Mouse (Mus musculus): ENCODE measurements around the gene Trim44. TPM values are rescaled to one million over a fixed set of nuclear protein-coding genes. Genes with fewer than 3 reads are reported as not detected.

The Trim44 gene
- polyA plus RNA-seq, 1 experiment from 2014 or later: 25.3 TPM

DNA sequence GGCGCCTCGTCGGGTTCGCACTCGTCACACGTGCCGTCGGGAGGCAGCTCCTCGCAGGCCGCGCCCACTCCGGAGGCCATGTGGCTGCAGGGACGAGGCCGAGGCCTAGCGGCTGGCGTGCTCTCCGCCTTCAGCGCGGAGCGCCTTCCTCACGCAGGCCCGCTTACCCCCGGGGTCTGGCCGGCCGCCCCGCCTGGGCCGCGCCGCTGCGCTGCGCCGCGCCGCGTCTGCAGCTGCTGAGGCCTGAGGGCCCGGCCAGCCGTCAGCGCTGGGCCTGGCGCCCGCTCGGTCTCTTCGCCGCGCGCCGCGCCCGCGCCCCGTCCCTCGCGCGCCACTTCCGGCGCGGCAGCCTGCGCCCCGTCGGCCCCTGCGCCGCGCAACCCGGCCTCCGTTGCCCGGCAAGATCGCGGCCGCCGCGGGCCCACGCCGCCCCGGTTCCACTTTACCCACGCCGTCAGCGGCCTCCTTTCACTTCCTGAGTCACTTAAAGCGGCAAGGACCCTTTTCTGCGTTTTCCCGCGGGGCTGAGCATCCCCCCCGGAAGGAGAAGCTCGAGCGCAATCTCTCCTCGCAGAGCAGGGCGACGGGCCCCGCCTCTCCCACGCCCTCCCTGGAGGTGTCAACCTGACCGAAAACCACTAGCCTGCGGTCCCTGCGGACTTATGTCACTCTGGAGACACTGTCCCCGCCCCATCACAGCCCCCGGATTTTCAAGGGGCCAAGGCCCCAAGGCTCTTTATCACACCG, 6.8 kb downstream of the Trim44 start:
- Histone ChIP-seq H3K27ac (peak overlapping the region; percentile 96), H3K9me3 (no peaks in the 10 kb centered on the region), H3K27me3 (ENCODE audit: insufficient read depth, poor library complexity, severe bottlenecking) (no peaks in the 10 kb centered on the region), H3K4me3 (peak overlapping the region; percentile 71), H3K36me3 (peaks cover 9% of the 10 kb centered on the region; the same call in 1 of the 2 replicates), H3K4me1 (replicated peaks) (peaks cover 26% of the 10 kb centered on the region)
- DNase-seq (ENCODE audit: low spot score): peak; percentile 79
- WGBS: under 1% methylated on average over 84 of the region's 94 CpGs

GRCm38 (mm10) chr2:102399864-102400604, 7.6 kb downstream of the Trim44 start:
- Histone ChIP-seq H3K9me3 (no peaks in the 10 kb centered on the region), H3K27me3 (ENCODE audit: insufficient read depth, poor library complexity, severe bottlenecking) (no peaks in the 10 kb centered on the region), H3K4me1 (replicated peaks) (peaks cover 26% of the 10 kb centered on the region), H3K36me3 (peaks cover 9% of the 10 kb centered on the region; the same call in 1 of the 2 replicates), H3K27ac (peak overlapping the region; percentile 96), H3K4me3 (peak overlapping the region; percentile 71)
- DNase-seq (ENCODE audit: low spot score): no peak
- 38% methylated on average over 48 of the region's 48 CpGs for WGBS

- WGBS: 89% methylated on average over 1 of the region's 1 CpGs
- no peak for DNase-seq (ENCODE audit: low spot score)
- H3K27me3 ChIP-seq (ENCODE audit: insufficient read depth, poor library complexity, severe bottlenecking): no peaks in the 10 kb centered on the region
Observed at GRCm38 (mm10) chr2:102396493-102396892, 11.1 kb downstream of the Trim44 start.

GRCm38 (mm10) chr2:102393457-102393856, 14.2 kb downstream of the Trim44 start:
- Histone ChIP-seq H3K27me3 (ENCODE audit: insufficient read depth, poor library complexity, severe bottlenecking) (no peaks in the 10 kb centered on the region), H3K27ac (no peak overlapping the region), H3K4me1 (replicated peaks) (no peaks in the 10 kb centered on the region), H3K9me3 (0 out of 2 replicates have a peak, but pooled peaks cover 11% of the 10 kb centered on the region), H3K4me3 (no peak overlapping the region), H3K36me3 (peaks cover 17% of the 10 kb centered on the region)
- no peak for DNase-seq (ENCODE audit: low spot score)
- 85% methylated on average over 1 of the region's 1 CpGs for WGBS

More at GRCm38 (mm10) chr2:102396493-102396892, 11.1 kb downstream of the Trim44 start:
- no peak overlapping the region for H3K4me3 ChIP-seq
- H3K9me3 ChIP-seq: 0 out of 2 replicates have a peak, but pooled peaks cover 3% of the 10 kb centered on the region
- H3K27ac ChIP-seq: no peak overlapping the region
- H3K4me1 ChIP-seq (replicated peaks): peaks cover 25% of the 10 kb centered on the region
- peaks cover 22% of the 10 kb centered on the region for H3K36me3 ChIP-seq

DNA sequence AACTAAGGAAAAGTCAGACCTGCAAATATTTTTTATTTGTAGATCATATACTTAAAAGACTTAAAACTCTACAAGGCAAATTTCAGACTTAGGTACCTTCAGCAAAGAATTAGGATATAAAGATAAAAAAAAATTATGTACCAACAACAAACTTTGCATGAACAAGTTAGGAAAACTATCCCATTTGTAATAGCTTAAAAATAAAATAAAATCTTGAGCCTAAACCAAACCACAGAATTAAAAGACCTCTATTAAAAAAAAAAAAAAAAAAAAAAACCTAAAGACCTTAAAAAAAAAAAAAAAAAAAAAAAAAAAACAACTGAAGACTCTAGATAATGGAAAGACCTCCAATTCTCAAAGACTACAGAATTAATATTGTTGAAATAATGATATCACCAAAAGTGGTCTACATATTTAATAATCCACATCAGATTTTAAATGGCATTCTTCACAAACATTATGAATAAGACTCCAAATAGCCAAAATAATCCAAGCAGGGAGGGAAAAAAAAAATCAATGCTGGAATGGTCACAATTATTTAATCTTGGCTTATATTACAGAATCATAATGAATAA, 22.2 kb downstream of the Trim44 start:
- no peak for DNase-seq (ENCODE audit: low spot score)
- peaks cover 11% of the 10 kb centered on the region; the same call in 1 of the 2 replicates for H3K9me3 ChIP-seq
- peaks cover 24% of the 10 kb centered on the region for H3K4me1 ChIP-seq (replicated peaks)
- H3K4me3 ChIP-seq: no peak overlapping the region
- no peaks in the 10 kb centered on the region for H3K27me3 ChIP-seq (ENCODE audit: insufficient read depth, poor library complexity, severe bottlenecking)
- H3K36me3 ChIP-seq: peaks cover 6% of the 10 kb centered on the region; the same call in 1 of the 2 replicates
- H3K27ac ChIP-seq: no peak overlapping the region

- 74% methylated on average over 1 of the region's 1 CpGs for WGBS
- H3K27ac ChIP-seq: 0 out of 2 replicates have a peak overlapping the region, but pooled peaks have one; percentile 41
Observed at GRCm38 (mm10) chr2:102384496-102384895, 23.1 kb downstream of the Trim44 start.

GRCm38 (mm10) chr2:102384057-102384456, 23.6 kb downstream of the Trim44 start:
- Histone ChIP-seq H3K27ac (peak overlapping the region; percentile 41; the same call in 1 of the 2 replicates), H3K36me3 (peaks cover 6% of the 10 kb centered on the region; the same call in 1 of the 2 replicates), H3K4me1 (replicated peaks) (peaks cover 24% of the 10 kb centered on the region), H3K9me3 (peaks cover 11% of the 10 kb centered on the region; the same call in 1 of the 2 replicates), H3K4me3 (no peak overlapping the region), H3K27me3 (ENCODE audit: insufficient read depth, poor library complexity, severe bottlenecking) (no peaks in the 10 kb centered on the region)
- no peak for DNase-seq (ENCODE audit: low spot score)
- WGBS: 57% methylated on average over 2 of the region's 2 CpGs

More at GRCm38 (mm10) chr2:102384496-102384895, 23.1 kb downstream of the Trim44 start:
- Histone ChIP-seq H3K4me1 (replicated peaks) (peaks cover 24% of the 10 kb centered on the region), H3K4me3 (no peak overlapping the region), H3K27me3 (ENCODE audit: insufficient read depth, poor library complexity, severe bottlenecking) (no peaks in the 10 kb centered on the region), H3K9me3 (peaks cover 11% of the 10 kb centered on the region; the same call in 1 of the 2 replicates), H3K36me3 (peaks cover 6% of the 10 kb centered on the region; the same call in 1 of the 2 replicates)
- DNase-seq (ENCODE audit: low spot score): no peak

DNA sequence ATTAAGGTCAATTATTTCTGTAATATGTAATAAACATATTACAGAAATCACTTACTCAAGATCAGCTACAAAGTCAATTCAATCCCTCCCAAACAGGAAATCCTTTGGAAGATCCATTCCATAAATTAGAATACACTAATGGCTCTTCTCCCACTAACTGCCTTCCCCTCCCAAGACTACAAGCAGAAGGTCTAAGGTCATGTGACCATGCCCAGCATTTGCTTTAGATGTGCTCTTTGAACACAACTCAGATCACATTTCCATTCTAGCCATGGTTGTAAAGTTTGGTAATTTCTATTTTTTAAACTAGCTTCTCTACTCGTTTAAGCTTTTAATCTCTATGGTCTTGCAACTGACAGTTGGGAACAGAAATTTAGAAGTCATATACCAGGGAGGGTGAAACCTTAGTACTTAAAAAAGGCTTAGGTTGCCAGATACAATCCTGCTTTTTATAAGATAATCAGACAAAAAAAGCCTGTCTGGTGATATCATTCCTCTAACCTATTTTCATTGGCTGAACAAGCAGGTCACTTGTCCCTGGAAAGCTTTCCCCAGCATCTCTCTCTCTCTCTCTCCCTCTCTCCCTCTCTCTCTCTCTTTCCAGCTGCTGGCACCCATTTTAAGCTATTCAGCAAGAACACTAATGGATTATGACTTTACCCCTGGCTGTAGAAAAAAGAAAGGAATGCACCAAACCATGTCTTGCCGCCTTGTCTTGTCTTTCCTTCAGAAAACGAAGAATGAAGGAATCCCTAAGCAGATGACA, 24.4 kb downstream of the Trim44 start:
- Histone ChIP-seq H3K4me1 (replicated peaks) (peaks cover 24% of the 10 kb centered on the region), H3K36me3 (peaks cover 6% of the 10 kb centered on the region; the same call in 1 of the 2 replicates), H3K27me3 (ENCODE audit: insufficient read depth, poor library complexity, severe bottlenecking) (no peaks in the 10 kb centered on the region), H3K27ac (0 out of 2 replicates have a peak overlapping the region, but pooled peaks have one; percentile 0), H3K4me3 (no peak overlapping the region), H3K9me3 (peaks cover 3% of the 10 kb centered on the region; the same call in 1 of the 2 replicates)
- WGBS: 65% methylated on average over 3 of the region's 3 CpGs
- no peak for DNase-seq (ENCODE audit: low spot score)

- Histone ChIP-seq H3K36me3 (0 out of 2 replicates have a peak, but pooled peaks cover 5% of the 10 kb centered on the region), H3K4me3 (no peak overlapping the region), H3K4me1 (replicated peaks) (peaks cover 24% of the 10 kb centered on the region), H3K9me3 (no peaks in the 10 kb centered on the region), H3K27me3 (ENCODE audit: insufficient read depth, poor library complexity, severe bottlenecking) (no peaks in the 10 kb centered on the region), H3K27ac (no peak overlapping the region)
- DNase-seq (ENCODE audit: low spot score): no peak
- WGBS: 79% methylated on average over 3 of the region's 3 CpGs
Observed at GRCm38 (mm10) chr2:102382519-102382918, 25.1 kb downstream of the Trim44 start.

- H3K27me3 ChIP-seq (ENCODE audit: insufficient read depth, poor library complexity, severe bottlenecking): no peaks in the 10 kb centered on the region
- H3K9me3 ChIP-seq: no peaks in the 10 kb centered on the region
- no peak for DNase-seq (ENCODE audit: low spot score)
- WGBS: 90% methylated on average over 2 of the region's 2 CpGs
- peaks cover 24% of the 10 kb centered on the region for H3K4me1 ChIP-seq (replicated peaks)
- no peak overlapping the region for H3K4me3 ChIP-seq
- no peak overlapping the region for H3K27ac ChIP-seq
- H3K36me3 ChIP-seq: peaks cover 16% of the 10 kb centered on the region
Observed at GRCm38 (mm10) chr2:102380581-102380980, 27.0 kb downstream of the Trim44 start.

DNA sequence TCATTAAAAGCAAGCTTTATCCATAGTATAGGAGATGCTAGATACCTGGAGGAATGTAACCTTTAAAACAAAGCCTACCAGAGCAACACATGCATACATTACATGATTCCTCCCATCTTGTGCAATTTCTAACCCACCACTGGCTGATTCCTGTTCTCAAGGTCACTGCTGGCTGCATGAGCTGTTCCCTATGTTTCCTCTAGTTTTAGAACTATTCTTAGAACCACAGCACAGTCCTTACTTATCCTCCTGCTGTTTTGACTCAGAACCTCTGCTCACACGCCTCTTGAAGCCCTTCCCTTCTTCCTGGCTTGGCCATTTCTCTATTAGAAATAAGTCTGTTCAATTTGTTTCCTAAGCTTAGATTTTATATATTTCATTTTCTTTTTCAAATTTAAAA, 28.7 kb downstream of the Trim44 start:
- Histone ChIP-seq H3K27ac (no peak overlapping the region), H3K36me3 (peaks cover 16% of the 10 kb centered on the region), H3K27me3 (ENCODE audit: insufficient read depth, poor library complexity, severe bottlenecking) (no peaks in the 10 kb centered on the region), H3K4me1 (replicated peaks) (peaks cover 17% of the 10 kb centered on the region), H3K4me3 (no peak overlapping the region), H3K9me3 (no peaks in the 10 kb centered on the region)
- no peak for DNase-seq (ENCODE audit: low spot score)
- WGBS: 83% methylated on average over 1 of the region's 1 CpGs

GRCm38 (mm10) chr2:102378381-102378780, 29.2 kb downstream of the Trim44 start:
- WGBS: 91% methylated on average over 1 of the region's 1 CpGs
- peaks cover 11% of the 10 kb centered on the region for H3K4me1 ChIP-seq (replicated peaks)

More at GRCm38 (mm10) chr2:102378381-102378780, 29.2 kb downstream of the Trim44 start:
- DNase-seq (ENCODE audit: low spot score): no peak
- no peak overlapping the region for H3K4me3 ChIP-seq
- H3K9me3 ChIP-seq: no peaks in the 10 kb centered on the region
- no peak overlapping the region for H3K27ac ChIP-seq
- H3K27me3 ChIP-seq (ENCODE audit: insufficient read depth, poor library complexity, severe bottlenecking): no peaks in the 10 kb centered on the region
- peaks cover 16% of the 10 kb centered on the region for H3K36me3 ChIP-seq
